Mouse (Mus musculus): Measurements from ENCODE around the gene 0610040J01Rik. TPM values are rescaled to one million over a fixed set of nuclear protein-coding genes. Genes with fewer than 3 reads are reported as not detected.
A peak's percentile ranks its signal among the peaks of the same experiment; 100 is the strongest.

Gene 0610040J01Rik
- total RNA-seq, 1 experiment = 3.3 TPM

- Histone ChIP-seq H3K9me3 (ENCODE audit: control insufficient read depth, insufficient read depth, low read depth, low read length) (no peaks in the 10 kb centered on the region), H3K4me3 (ENCODE audit: insufficient read depth in 1 of 2, low read depth in 1 of 2, low read length in 2 of 2, poor library complexity in 1 of 2, severe bottlenecking in 1 of 2) (no peak overlapping the region), H3K4me1 (ENCODE audit: control insufficient read depth in 2 of 2, insufficient read depth in 2 of 2, low read length in 2 of 2, poor library complexity in 1 of 2) (peaks cover 0 to 3% of the 10 kb centered on the region in 2 experiments; a peak in 1 of 4 replicates), H3K27ac (ENCODE audit: insufficient read depth, low read depth, low read length, poor library complexity, severe bottlenecking) (no peak overlapping the region), H3K36me3 (ENCODE audit: control insufficient read depth, insufficient read depth, low read length, poor library complexity, severe bottlenecking) (0 out of 2 replicates have a peak, but pooled peaks cover 1% of the 10 kb centered on the region), H3K9ac (ENCODE audit: insufficient read depth, low read depth, low read length, poor library complexity, severe bottlenecking) (no peak overlapping the region)
- DNase-seq (ENCODE audit: low read depth, low spot score) = no peak
- TF ChIP-seq HCFC1 (IDR thresholded peaks at IDR 0.05; ENCODE audit: borderline replicate concordance, insufficient read depth, low read length) (no peak), MAFK (IDR thresholded peaks at IDR 0.05; ENCODE audit: insufficient read depth, low read depth, low read length) (no peak), ZC3H11A (IDR thresholded peaks at IDR 0.05; ENCODE audit: borderline replicate concordance, low read depth, low read length) (no peak), CHD2 (IDR thresholded peaks at IDR 0.05; ENCODE audit: low read depth, low read length) (no peak), ZNF384 (IDR thresholded peaks at IDR 0.05; ENCODE audit: low read depth, low read length) (no peak)
- in situ Hi-C loops (cut with MboI; ENCODE audit: low sequenced_read_pairs in 2 of 2, unreplicated experiment in 2 of 2) = no loop called here
Measured at GRCm38 (mm10) chr5:63916457-63917139, 104.4 kb downstream of the 0610040J01Rik start.

GRCm38 (mm10) chr5:63918201-63918600 is 106.0 kb downstream of the 0610040J01Rik start:
- Histone ChIP-seq H3K27ac (ENCODE audit: insufficient read depth, low read depth, low read length, poor library complexity, severe bottlenecking) (no peak overlapping the region), H3K36me3 (ENCODE audit: control insufficient read depth, insufficient read depth, low read length, poor library complexity, severe bottlenecking) (0 out of 2 replicates have a peak, but pooled peaks cover 4% of the 10 kb centered on the region), H3K9ac (ENCODE audit: insufficient read depth, low read depth, low read length, poor library complexity, severe bottlenecking) (no peak overlapping the region), H3K4me1 (ENCODE audit: control insufficient read depth in 2 of 2, insufficient read depth in 2 of 2, low read length in 2 of 2, poor library complexity in 1 of 2) (peaks cover 0 to 3% of the 10 kb centered on the region in 2 experiments; a peak in 1 of 4 replicates), H3K4me3 (ENCODE audit: insufficient read depth in 1 of 2, low read depth in 1 of 2, low read length in 2 of 2, poor library complexity in 1 of 2, severe bottlenecking in 1 of 2) (no peak overlapping the region), H3K9me3 (ENCODE audit: control insufficient read depth, insufficient read depth, low read depth, low read length) (no peaks in the 10 kb centered on the region)
- no peak for DNase-seq (ENCODE audit: low read depth, low spot score)
- in situ Hi-C loops (cut with MboI; ENCODE audit: low sequenced_read_pairs in 2 of 2, unreplicated experiment in 2 of 2) = no loop called here
- TF ChIP-seq HCFC1 (IDR thresholded peaks at IDR 0.05; ENCODE audit: borderline replicate concordance, insufficient read depth, low read length) (no peak), ZC3H11A (IDR thresholded peaks at IDR 0.05; ENCODE audit: borderline replicate concordance, low read depth, low read length) (no peak), CHD2 (IDR thresholded peaks at IDR 0.05; ENCODE audit: low read depth, low read length) (no peak), MAFK (IDR thresholded peaks at IDR 0.05; ENCODE audit: insufficient read depth, low read depth, low read length) (peak; percentile 88), ZNF384 (IDR thresholded peaks at IDR 0.05; ENCODE audit: low read depth, low read length) (no peak)

GRCm38 (mm10) chr5:63923305-63924025 is 111.3 kb downstream of the 0610040J01Rik start:
- no peak for DNase-seq (ENCODE audit: low read depth, low spot score)
- Histone ChIP-seq H3K4me1 (ENCODE audit: control insufficient read depth in 2 of 2, insufficient read depth in 2 of 2, low read length in 2 of 2, poor library complexity in 1 of 2) (peaks cover 0 to 10% of the 10 kb centered on the region in 2 experiments; a peak in 2 of 4 replicates), H3K4me3 (ENCODE audit: insufficient read depth in 1 of 2, low read depth in 1 of 2, low read length in 2 of 2, poor library complexity in 1 of 2, severe bottlenecking in 1 of 2) (no peak overlapping the region), H3K27ac (ENCODE audit: insufficient read depth, low read depth, low read length, poor library complexity, severe bottlenecking) (peak overlapping the region; percentile 34; the same call in 1 of the 2 replicates), H3K36me3 (ENCODE audit: control insufficient read depth, insufficient read depth, low read length, poor library complexity, severe bottlenecking) (peaks cover 20% of the 10 kb centered on the region), H3K9me3 (ENCODE audit: control insufficient read depth, insufficient read depth, low read depth, low read length) (no peaks in the 10 kb centered on the region), H3K9ac (ENCODE audit: insufficient read depth, low read depth, low read length, poor library complexity, severe bottlenecking) (no peak overlapping the region)
- in situ Hi-C loops (cut with MboI; ENCODE audit: low sequenced_read_pairs in 2 of 2, unreplicated experiment in 2 of 2) = no loop called here
- TF ChIP-seq MAFK (IDR thresholded peaks at IDR 0.05; ENCODE audit: insufficient read depth, low read depth, low read length) (no peak), CHD2 (IDR thresholded peaks at IDR 0.05; ENCODE audit: low read depth, low read length) (no peak), ZNF384 (IDR thresholded peaks at IDR 0.05; ENCODE audit: low read depth, low read length) (no peak), ZC3H11A (IDR thresholded peaks at IDR 0.05; ENCODE audit: borderline replicate concordance, low read depth, low read length) (no peak), HCFC1 (IDR thresholded peaks at IDR 0.05; ENCODE audit: borderline replicate concordance, insufficient read depth, low read length) (no peak)

- Histone ChIP-seq H3K36me3 (ENCODE audit: control insufficient read depth, insufficient read depth, low read length, poor library complexity, severe bottlenecking) (peaks cover 27% of the 10 kb centered on the region), H3K9me3 (ENCODE audit: control insufficient read depth, insufficient read depth, low read depth, low read length) (no peaks in the 10 kb centered on the region), H3K4me1 (ENCODE audit: control insufficient read depth in 2 of 2, insufficient read depth in 2 of 2, low read length in 2 of 2, poor library complexity in 1 of 2) (peaks cover 0 to 15% of the 10 kb centered on the region in 2 experiments; a peak in 3 of 4 replicates), H3K27ac (ENCODE audit: insufficient read depth, low read depth, low read length, poor library complexity, severe bottlenecking) (no peak overlapping the region), H3K9ac (ENCODE audit: insufficient read depth, low read depth, low read length, poor library complexity, severe bottlenecking) (no peak overlapping the region), H3K4me3 (ENCODE audit: insufficient read depth in 1 of 2, low read depth in 1 of 2, low read length in 2 of 2, poor library complexity in 1 of 2, severe bottlenecking in 1 of 2) (peak overlapping the region in 1 of 2 experiments; percentile 24; a peak in 1 of 4 replicates)
- TF ChIP-seq CHD2 (IDR thresholded peaks at IDR 0.05; ENCODE audit: low read depth, low read length) (no peak), ZC3H11A (IDR thresholded peaks at IDR 0.05; ENCODE audit: borderline replicate concordance, low read depth, low read length) (no peak), HCFC1 (IDR thresholded peaks at IDR 0.05; ENCODE audit: borderline replicate concordance, insufficient read depth, low read length) (no peak), ZNF384 (IDR thresholded peaks at IDR 0.05; ENCODE audit: low read depth, low read length) (no peak), MAFK (IDR thresholded peaks at IDR 0.05; ENCODE audit: insufficient read depth, low read depth, low read length) (no peak)
- no peak for DNase-seq (ENCODE audit: low read depth, low spot score)
- in situ Hi-C loops (cut with MboI; ENCODE audit: low sequenced_read_pairs in 2 of 2, unreplicated experiment in 2 of 2) = no loop called here
Measured at GRCm38 (mm10) chr5:63925035-63925628, 113.0 kb downstream of the 0610040J01Rik start.
